Mouse (Mus musculus): ENCODE measurements around the gene Gm49776. TPM values are rescaled to one million over a fixed set of nuclear protein-coding genes. Genes with fewer than 3 reads are reported as not detected.
"Not testable (repeated sequence)": the region's sequence is repeated elsewhere in the genome, so short reads cannot be mapped to it uniquely, and the experiment has no call there.

The Gm49776 gene
- total RNA-seq, 2 experiments from 2014 or later: not detected

GRCm38 (mm10) chr16:18203430-18204091 is 54.6 kb downstream of the Gm49776 start:
- no peak for DNase-seq (ENCODE audit: low spot score in 2 of 2)

GRCm38 (mm10) chr16:18202061-18202460 is 56.1 kb downstream of the Gm49776 start:
- DNase-seq (ENCODE audit: low spot score in 2 of 2): no peak

- DNase-seq (ENCODE audit: low spot score in 2 of 2): no peak
Measured at GRCm38 (mm10) chr16:18201620-18202019, 56.5 kb downstream of the Gm49776 start.

GRCm38 (mm10) chr16:18200062-18200461 is 58.1 kb downstream of the Gm49776 start:
- DNase-seq (ENCODE audit: low spot score in 2 of 2): no peak

- no peak for DNase-seq (ENCODE audit: low spot score in 2 of 2)
Measured at GRCm38 (mm10) chr16:18198365-18199098, 59.6 kb downstream of the Gm49776 start.

GRCm38 (mm10) chr16:18197881-18198280 is 60.2 kb downstream of the Gm49776 start:
- no peak for DNase-seq (ENCODE audit: low spot score in 2 of 2)

GRCm38 (mm10) chr16:18195561-18195960 is 62.6 kb downstream of the Gm49776 start:
- not testable (repeated sequence) for DNase-seq (ENCODE audit: low spot score in 2 of 2)

Small RNA genes within 50 kb of the gene (microRNA-seq; reads per million reads assigned to microRNA genes)
- 0 reads per million in 2 experiments for gene Gm24572
- 272 to 391 reads per million in 2 experiments for gene Mir1306

Other genes starting within 250 kb of the Gm49776 start
- gene Dgcr6, start 205.5 kb downstream of the Gm49776 start, total RNA-seq (2021): 10 to 100 TPM; 85.1 to 86.3 TPM
- gene Prodh, start 168.1 kb downstream of the Gm49776 start, total RNA-seq (2021): 10 to 100 TPM; 31.0 to 43.6 TPM
- 10 to 100 TPM; 77.1 to 85.6 TPM for gene Rtn4r, start 130.7 kb downstream of the Gm49776 start, total RNA-seq (2021)
- not detected for gene Ccdc188, start 40.4 kb downstream of the Gm49776 start, total RNA-seq (2021)
- 10 to 100 TPM; 84.1 to 84.6 TPM for gene Zdhhc8, start 23.2 kb downstream of the Gm49776 start, total RNA-seq (2021)
- gene Trmt2a, start 9.6 kb downstream of the Gm49776 start, total RNA-seq (2021): 10 to 100 TPM; 44.6 to 61.7 TPM
- gene Ranbp1, start 9.6 kb downstream of the Gm49776 start, total RNA-seq (2021): 100 to 1,000 TPM in 1 of 2 experiments, 10 to 100 TPM in 1; 98.3 to 104 TPM
- 10 to 100 TPM; 35.9 to 44.0 TPM for gene Dgcr8, start 30.9 kb upstream of the Gm49776 start, total RNA-seq (2021)
- gene Tango2, start 89.8 kb upstream of the Gm49776 start, total RNA-seq (2021): 100 to 1,000 TPM; 106 to 114 TPM
- gene Arvcf, start 89.9 kb upstream of the Gm49776 start, total RNA-seq (2021): 10 to 100 TPM; 43.3 to 46.4 TPM
- gene Txnrd2, start 168.1 kb upstream of the Gm49776 start, total RNA-seq (2021): 10 to 100 TPM; 19.5 to 22.1 TPM
- 10 to 100 TPM; 57.1 to 66.8 TPM for gene Comt, start 168.5 kb upstream of the Gm49776 start, total RNA-seq (2021)
- 1 to 10 TPM; 6.1 to 7.5 TPM for gene Gnb1l, start 240.4 kb upstream of the Gm49776 start, total RNA-seq (2021)
- gene Rtl10, start 240.6 kb upstream of the Gm49776 start, total RNA-seq (2021): 1 to 10 TPM; 8.6 TPM